Mouse (Mus musculus): Measurements from ENCODE around the gene Zfhx3.

- no peak for TF ChIP-seq CTCF (IDR thresholded peaks at IDR 0.05; ENCODE audit: low read depth, low read length)
- TF ChIP-seq GATA1 (IDR thresholded peaks at IDR 0.05; ENCODE audit: borderline replicate concordance, low read length): no peak
- TF ChIP-seq TAL1 (conservative IDR thresholded peaks at IDR 0.05; ENCODE audit: low read depth, low read length): no peak
Observed at GRCm38 (mm10) chr8:108770334-108770733, 827.9 kb downstream of the Zfhx3 start.
